Mouse (Mus musculus): ENCODE measurements around the gene Csrnp3. TPM values are rescaled to one million over a fixed set of nuclear protein-coding genes. Genes with fewer than 3 reads are reported as not detected.
"Not testable (repeated sequence)": the region's sequence is repeated elsewhere in the genome, so short reads cannot be mapped to it uniquely, and the experiment has no call there.

Csrnp3 gene
- under 1 TPM; 0.30 to 0.54 TPM for total RNA-seq (2021)
- long read RNA-seq, experiment 1: 0 reads
- long read RNA-seq, experiment 2: 0 reads

- no peak for DNase-seq (ENCODE audit: low spot score in 2 of 2)
These were observed at the start of gene Csrnp3 for GRCm38 (mm10) chr2:65845551-65845950. Csrnp3 (plus strand) TSS chr2:65845767.

- no peak for DNase-seq (ENCODE audit: low spot score in 2 of 2)
These were observed 44.4 kb upstream of the Csrnp3 start for GRCm38 (mm10) chr2:65801054-65801709.

GRCm38 (mm10) chr2:65806556-65806955 is 39.0 kb upstream of the Csrnp3 start:
- DNase-seq (ENCODE audit: low spot score in 2 of 2): no peak

- not testable (repeated sequence) for DNase-seq (ENCODE audit: low spot score in 2 of 2)
These were observed 34.4 kb upstream of the Csrnp3 start for GRCm38 (mm10) chr2:65811203-65811602.

GRCm38 (mm10) chr2:65818080-65818796 is 27.3 kb upstream of the Csrnp3 start:
- no peak for DNase-seq (ENCODE audit: low spot score in 2 of 2)

- no peak for DNase-seq (ENCODE audit: low spot score in 2 of 2)
These were observed 25.3 kb upstream of the Csrnp3 start for GRCm38 (mm10) chr2:65820114-65820769.

GRCm38 (mm10) chr2:65826314-65826713 is 19.3 kb upstream of the Csrnp3 start:
- DNase-seq (ENCODE audit: low spot score in 2 of 2): no peak

GRCm38 (mm10) chr2:65826801-65827200 is 18.8 kb upstream of the Csrnp3 start:
- DNase-seq (ENCODE audit: low spot score in 2 of 2): no peak

GRCm38 (mm10) chr2:65828699-65829098 is 16.9 kb upstream of the Csrnp3 start:
- no peak for DNase-seq (ENCODE audit: low spot score in 2 of 2)

- DNase-seq (ENCODE audit: low spot score in 2 of 2): no peak
These were observed 12.7 kb upstream of the Csrnp3 start for GRCm38 (mm10) chr2:65832738-65833395.

GRCm38 (mm10) chr2:65833421-65833820 is 12.1 kb upstream of the Csrnp3 start:
- DNase-seq (ENCODE audit: low spot score in 2 of 2): no peak

- no peak for DNase-seq (ENCODE audit: low spot score in 2 of 2)
These were observed 4.0 kb upstream of the Csrnp3 start for GRCm38 (mm10) chr2:65841606-65842005.

- DNase-seq (ENCODE audit: low spot score in 2 of 2): no peak
These were observed 3.2 kb upstream of the Csrnp3 start for GRCm38 (mm10) chr2:65842356-65842755.

- DNase-seq (ENCODE audit: low spot score in 2 of 2): no peak
These were observed 611 bp downstream of the Csrnp3 start for GRCm38 (mm10) chr2:65846000-65846755.

GRCm38 (mm10) chr2:65847463-65848110 is 2.0 kb downstream of the Csrnp3 start:
- DNase-seq (ENCODE audit: low spot score in 2 of 2): no peak

GRCm38 (mm10) chr2:65848706-65849105 is 3.1 kb downstream of the Csrnp3 start:
- DNase-seq (ENCODE audit: low spot score in 2 of 2): no peak

- DNase-seq (ENCODE audit: low spot score in 2 of 2): not testable (repeated sequence)
These were observed 4.7 kb downstream of the Csrnp3 start for GRCm38 (mm10) chr2:65850282-65850681.

GRCm38 (mm10) chr2:65856791-65857190 is 11.2 kb downstream of the Csrnp3 start:
- no peak for DNase-seq (ENCODE audit: low spot score in 2 of 2)

GRCm38 (mm10) chr2:65859767-65860727 is 14.5 kb downstream of the Csrnp3 start:
- DNase-seq (ENCODE audit: low spot score in 2 of 2): no peak
